Mouse (Mus musculus): Measurements from ENCODE around the gene Dnajc10.

DNA sequence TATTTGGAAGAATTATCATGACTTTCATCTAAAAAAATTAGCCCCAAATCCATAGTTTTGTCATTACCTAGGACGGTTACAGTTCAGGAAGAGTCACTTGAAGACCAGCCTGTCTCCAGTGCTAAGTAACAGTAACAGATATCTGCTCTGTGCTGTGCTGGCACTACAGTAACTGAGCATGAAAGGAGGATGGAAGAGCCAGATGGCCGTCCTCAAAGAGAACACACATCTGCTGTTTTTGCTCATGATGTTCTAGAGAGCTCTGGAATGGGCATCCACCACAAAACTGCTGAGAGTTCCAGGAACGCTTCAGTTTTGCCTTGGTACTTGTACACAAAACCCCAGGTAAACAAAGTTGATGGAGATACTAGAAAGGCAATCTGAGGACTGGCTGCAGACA lies 73.1 kb downstream of the Dnajc10 start:
- TF ChIP-seq CTCF (IDR thresholded peaks at IDR 0.05; ENCODE audit: extremely low read depth, insufficient read length, insufficient replicate concordance, low read depth, low read length) (no peak), POLR2A (IDR thresholded peaks at IDR 0.05; ENCODE audit: low read depth, low read length) (no peak)

Data from small intestine, adult 2 months (tissue).